Mouse (Mus musculus) heart, embryonic 11.5 days (tissue): ENCODE data around the gene Frs3. TPM values are rescaled to one million over a fixed set of nuclear protein-coding genes. Genes with fewer than 3 reads are reported as not detected.
A peak's percentile ranks its signal among the peaks of the same experiment; 100 is the strongest.

Source experiments
- ATAC-seq: fragments of 200-750 bp; cut with Nextera tagmentation; replicated peaks from 2 replicates; pipeline ENCODE4 v1.8.0; 2017; ENCODE audit warnings: moderate library complexity; ENCODE audit not compliant: insufficient number of reproducible peaks, low FRiP score, low TSS enrichment
- H3K27ac ChIP-seq: fragments of 300-500 bp; sonication (generic); 2 replicates; pipeline ENCODE4 v1.5.1; 2014; ENCODE audit warnings: mild to moderate bottlenecking, low read depth, low read length
- H3K27me3 ChIP-seq: fragments of 300-500 bp; sonication (generic); 2 replicates; pipeline ENCODE4 v1.6.1; 2014; ENCODE audit warnings: mild to moderate bottlenecking, low read length, mixed read lengths; ENCODE audit not compliant: control insufficient read depth, insufficient read depth
- H3K36me3 ChIP-seq: fragments of 300-500 bp; sonication (generic); 2 replicates; pipeline ENCODE4 v1.6.1; 2014; ENCODE audit warnings: mild to moderate bottlenecking, low read length, moderate library complexity, mixed read lengths; ENCODE audit not compliant: control insufficient read depth, insufficient read depth
- H3K4me1 ChIP-seq: fragments of 300-500 bp; sonication (generic); 2 replicates; pipeline ENCODE4 v1.6.1; 2014; ENCODE audit warnings: low read length; ENCODE audit not compliant: control insufficient read depth, insufficient read depth
- H3K4me2 ChIP-seq: fragments of 300-500 bp; sonication (generic); 2 replicates; pipeline ENCODE4 v1.6.1; 2014; ENCODE audit warnings: mild to moderate bottlenecking, moderate library complexity
- H3K4me3 ChIP-seq: fragments of 300-500 bp; sonication (generic); 2 replicates; pipeline ENCODE4 v1.5.1; 2014; ENCODE audit warnings: low read depth, low read length
- H3K9ac ChIP-seq: fragments of 300-500 bp; sonication (generic); 2 replicates; pipeline ENCODE4 v1.6.1; 2014; ENCODE audit warnings: mild to moderate bottlenecking, low read depth, low read length, moderate library complexity
- H3K9me3 ChIP-seq: fragments of 300-500 bp; sonication (generic); replicated peaks from 2 replicates; pipeline ENCODE4 v1.6.1; 2016; ENCODE audit warnings: low read length; ENCODE audit not compliant: control insufficient read depth
- WGBS: fragments of 180-500 bp; shearing (Covaris S2); extraction: QIAGEN DNeasy Blood & Tissue Kit; methylation state at CpG from one replicate; pipeline ENCODE4 v1.1.7; 2014; ENCODE audit not compliant: insufficient replicate concordance; 5-methylcytosine and 5-hydroxymethylcytosine counted together
- polyA plus RNA-seq: library from polyadenylated mRNA; unstranded; fragments of >200 nt; fragmentation: Nextera tagmentation; extraction: Ambion mirVana; gene quantifications from 2 replicates; pipeline ENCODE4 v1.2.1, GENCODE M21; 2014

Frs3 gene
- polyA plus RNA-seq, 1 experiment from 2014 or later = 2.2 TPM

GRCm38 (mm10) chr17:47744086-47744485 is 55.3 kb downstream of the Frs3 start:
- Histone ChIP-seq H3K36me3 (no peaks in the 10 kb centered on the region), H3K4me3 (no peak overlapping the region), H3K27ac (no peak overlapping the region), H3K9me3 (no peaks in the 10 kb centered on the region), H3K4me2 (no peak overlapping the region), H3K4me1 (peaks cover 36% of the 10 kb centered on the region), H3K27me3 (no peaks in the 10 kb centered on the region), H3K9ac (no peak overlapping the region)
- ATAC-seq = no peak
- 87% methylated on average over 14 of the region's 14 CpGs for WGBS

GRCm38 (mm10) chr17:47744746-47745368 is 56.0 kb downstream of the Frs3 start:
- WGBS = 86% methylated on average over 10 of the region's 10 CpGs
- peaks cover 35% of the 10 kb centered on the region for H3K4me1 ChIP-seq

GRCm38 (mm10) chr17:47748791-47749553 is 60.1 kb downstream of the Frs3 start:
- peaks cover 29% of the 10 kb centered on the region for H3K4me1 ChIP-seq
- H3K4me2 ChIP-seq = no peak overlapping the region
- H3K4me3 ChIP-seq = no peak overlapping the region
- H3K27ac ChIP-seq = peak overlapping the region; percentile 4
- peak overlapping the region; percentile 54; the same call in 1 of the 2 replicates for H3K9ac ChIP-seq
- ATAC-seq = 0 out of 2 replicates have a peak, but pooled peaks have one; percentile 24
- 50% methylated on average over 14 of the region's 14 CpGs for WGBS
- H3K27me3 ChIP-seq = no peaks in the 10 kb centered on the region
- H3K36me3 ChIP-seq = no peaks in the 10 kb centered on the region
- no peaks in the 10 kb centered on the region for H3K9me3 ChIP-seq

More at GRCm38 (mm10) chr17:47744746-47745368, 56.0 kb downstream of the Frs3 start:
- no peaks in the 10 kb centered on the region for H3K27me3 ChIP-seq
- no peak overlapping the region for H3K27ac ChIP-seq
- H3K9me3 ChIP-seq = no peaks in the 10 kb centered on the region
- ATAC-seq = no peak
- no peaks in the 10 kb centered on the region for H3K36me3 ChIP-seq
- H3K9ac ChIP-seq = no peak overlapping the region
- H3K4me2 ChIP-seq = no peak overlapping the region
- H3K4me3 ChIP-seq = no peak overlapping the region

- no peaks in the 10 kb centered on the region for H3K9me3 ChIP-seq
- peak overlapping the region; percentile 4; the same call in 1 of the 2 replicates for H3K27ac ChIP-seq
- H3K36me3 ChIP-seq = no peaks in the 10 kb centered on the region
- WGBS = 67% methylated on average over 3 of the region's 3 CpGs
- no peak overlapping the region for H3K4me3 ChIP-seq
- H3K4me1 ChIP-seq = peaks cover 30% of the 10 kb centered on the region
- H3K4me2 ChIP-seq = no peak overlapping the region
- H3K9ac ChIP-seq = no peak overlapping the region; the same call in 1 of the 2 replicates
- no peak for ATAC-seq
- H3K27me3 ChIP-seq = no peaks in the 10 kb centered on the region
Measured at GRCm38 (mm10) chr17:47749626-47750025, 60.8 kb downstream of the Frs3 start.

- no peaks in the 10 kb centered on the region for H3K27me3 ChIP-seq
- H3K4me2 ChIP-seq = no peak overlapping the region
- H3K4me3 ChIP-seq = no peak overlapping the region
- no peaks in the 10 kb centered on the region for H3K36me3 ChIP-seq
- no peaks in the 10 kb centered on the region for H3K9me3 ChIP-seq
- no peak overlapping the region for H3K9ac ChIP-seq
- peaks cover 30% of the 10 kb centered on the region for H3K4me1 ChIP-seq
- WGBS = 63% methylated on average over 6 of the region's 6 CpGs
- no peak for ATAC-seq
- H3K27ac ChIP-seq = no peak overlapping the region
Measured at GRCm38 (mm10) chr17:47750101-47750500, 61.3 kb downstream of the Frs3 start.

GRCm38 (mm10) chr17:47751811-47752210 is 63.0 kb downstream of the Frs3 start:
- no peak for ATAC-seq
- H3K9ac ChIP-seq = no peak overlapping the region
- H3K4me2 ChIP-seq = no peak overlapping the region
- no peak overlapping the region for H3K4me3 ChIP-seq
- no peaks in the 10 kb centered on the region for H3K36me3 ChIP-seq
- no peak overlapping the region for H3K27ac ChIP-seq
- H3K4me1 ChIP-seq = peaks cover 35% of the 10 kb centered on the region
- no peaks in the 10 kb centered on the region for H3K9me3 ChIP-seq
- 70% methylated on average over 5 of the region's 5 CpGs for WGBS
- no peaks in the 10 kb centered on the region for H3K27me3 ChIP-seq

GRCm38 (mm10) chr17:47753130-47753775 is 64.4 kb downstream of the Frs3 start:
- Histone ChIP-seq H3K4me3 (no peak overlapping the region), H3K27ac (peak overlapping the region; percentile 54), H3K9ac (peak overlapping the region; percentile 46; the same call in 1 of the 2 replicates), H3K36me3 (no peaks in the 10 kb centered on the region), H3K4me1 (peaks cover 42% of the 10 kb centered on the region), H3K9me3 (no peaks in the 10 kb centered on the region), H3K27me3 (no peaks in the 10 kb centered on the region), H3K4me2 (peak overlapping the region; percentile 27)
- ATAC-seq = no peak
- WGBS = 33% methylated on average over 8 of the region's 8 CpGs
